Mouse (Mus musculus) forebrain, embryonic 15.5 days (tissue): ENCODE measurements around the gene Ccdc146. TPM values are rescaled to one million over a fixed set of nuclear protein-coding genes. Genes with fewer than 3 reads are reported as not detected.
"Not testable (repeated sequence)": the region's sequence is repeated elsewhere in the genome, so short reads cannot be mapped to it uniquely, and the experiment has no call there.

ENCODE experiments used
- ATAC-seq: fragments of 200-750 bp; cut with Nextera tagmentation; replicated peaks from 2 replicates; pipeline ENCODE4 v1.8.0; 2017; ENCODE audit warnings: mild to moderate bottlenecking, moderate TSS enrichment, moderate library complexity
- H3K27ac ChIP-seq: fragments of 300-500 bp; sonication (generic); replicated peaks from 2 replicates; pipeline ENCODE4 v1.5.1; 2015; ENCODE audit warnings: mild to moderate bottlenecking, inconsistent platforms
- H3K27me3 ChIP-seq: fragments of 300-500 bp; sonication (generic); 2 replicates; pipeline ENCODE4 v1.6.1; 2015; ENCODE audit warnings: inconsistent platforms
- H3K36me3 ChIP-seq: fragments of 300-500 bp; sonication (generic); 2 replicates; pipeline ENCODE4 v1.6.1; 2015; ENCODE audit warnings: mild to moderate bottlenecking, inconsistent platforms
- H3K4me1 ChIP-seq: fragments of 300-500 bp; sonication (generic); 2 replicates; pipeline ENCODE4 v1.6.1; 2015; ENCODE audit warnings: inconsistent platforms
- H3K4me2 ChIP-seq: fragments of 300-500 bp; sonication (generic); replicated peaks from 2 replicates; pipeline ENCODE4 v1.6.1; 2015; ENCODE audit warnings: mild to moderate bottlenecking, inconsistent platforms
- H3K4me3 ChIP-seq: fragments of 300-500 bp; sonication (generic); 2 replicates; pipeline ENCODE4 v1.5.1; 2015; ENCODE audit warnings: mild to moderate bottlenecking, inconsistent platforms
- H3K9ac ChIP-seq: fragments of 300-500 bp; sonication (generic); replicated peaks from 2 replicates; pipeline ENCODE4 v1.6.1; 2015; ENCODE audit warnings: mild to moderate bottlenecking, inconsistent platforms
- H3K9me3 ChIP-seq: fragments of 300-500 bp; sonication (generic); 2 replicates; pipeline ENCODE4 v1.6.1; 2016; ENCODE audit warnings: inconsistent platforms
- WGBS: fragments of 180-500 bp; shearing (Covaris S2); methylation state at CpG from one replicate; pipeline ENCODE4 v1.1.7; 2015; ENCODE audit warnings: mixed read lengths; 5-methylcytosine and 5-hydroxymethylcytosine counted together
- polyA plus RNA-seq: library from polyadenylated mRNA; unstranded; fragments of >200 nt; fragmentation: Nextera tagmentation; extraction: Ambion mirVana; gene quantifications from 2 replicates; pipeline ENCODE4 v1.2.1, GENCODE M21; 2015

Gene Ccdc146
- polyA plus RNA-seq, 1 experiment from 2014 or later, result 1.4 TPM

GRCm38 (mm10) chr5:21307165-21307564 is 117.3 kb downstream of the Ccdc146 start:
- Histone ChIP-seq H3K4me3 (no peak overlapping the region), H3K9me3 (no peaks in the 10 kb centered on the region)

DNA sequence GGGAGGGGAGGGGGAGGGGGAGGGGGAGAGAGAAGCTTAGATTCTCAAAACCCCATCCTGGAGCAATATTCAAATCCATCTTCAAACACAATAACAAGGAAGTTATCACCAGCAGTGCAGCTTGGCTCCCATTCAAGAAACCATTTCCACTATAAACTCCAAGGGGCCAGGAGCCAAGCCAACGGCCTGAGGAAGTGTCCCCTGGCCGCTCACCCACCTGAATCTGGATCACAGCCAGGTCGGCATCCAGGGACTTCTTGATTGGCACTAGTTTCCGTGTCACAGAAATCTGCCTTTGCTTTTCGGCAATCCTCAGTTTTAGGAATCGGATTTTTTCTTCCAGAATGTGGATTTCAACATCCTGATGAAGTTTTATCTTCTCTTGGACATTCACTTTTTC is 123.5 kb downstream of the Ccdc146 start:
- 0 out of 2 replicates have a peak, but pooled peaks cover 3% of the 10 kb centered on the region for H3K4me1 ChIP-seq
- no peak overlapping the region for H3K4me2 ChIP-seq
- H3K9ac ChIP-seq, result no peak overlapping the region
- H3K27ac ChIP-seq, result no peak overlapping the region
- H3K4me3 ChIP-seq, result no peak overlapping the region
- WGBS, result 62% methylated on average over 6 of the region's 6 CpGs
- ATAC-seq, result no peak
- no peaks in the 10 kb centered on the region for H3K27me3 ChIP-seq
- no peaks in the 10 kb centered on the region for H3K9me3 ChIP-seq
- H3K36me3 ChIP-seq, result no peaks in the 10 kb centered on the region

More at GRCm38 (mm10) chr5:21307165-21307564, 117.3 kb downstream of the Ccdc146 start:
- Histone ChIP-seq H3K27me3 (no peaks in the 10 kb centered on the region), H3K27ac (no peak overlapping the region), H3K9ac (no peak overlapping the region), H3K4me1 (no peaks in the 10 kb centered on the region), H3K36me3 (no peaks in the 10 kb centered on the region), H3K4me2 (no peak overlapping the region)
- ATAC-seq, result no peak
- WGBS, result 67% methylated on average over 5 of the region's 5 CpGs

DNA sequence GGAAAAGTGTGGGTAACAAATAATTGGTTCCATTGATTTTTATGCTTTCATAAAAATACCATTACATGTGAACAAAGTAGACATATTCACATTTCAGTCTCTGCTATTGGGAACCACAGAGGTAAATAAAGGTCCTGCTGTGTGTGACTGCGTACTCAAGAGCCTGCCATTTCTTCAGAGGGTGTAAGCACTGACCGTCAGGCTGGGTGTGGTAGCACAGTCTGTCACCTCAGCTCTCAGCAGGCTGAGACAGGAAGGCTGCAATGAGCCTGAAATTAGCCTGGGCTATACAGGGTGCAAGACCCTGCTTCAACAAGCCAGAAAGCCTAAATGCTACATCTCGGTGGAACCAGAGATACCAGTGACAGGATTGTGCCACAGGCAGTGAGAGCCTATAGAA is 124.4 kb downstream of the Ccdc146 start:
- H3K9ac ChIP-seq, result no peak overlapping the region
- no peak overlapping the region for H3K27ac ChIP-seq
- no peak for ATAC-seq
- H3K27me3 ChIP-seq, result no peaks in the 10 kb centered on the region
- H3K36me3 ChIP-seq, result no peaks in the 10 kb centered on the region
- no peaks in the 10 kb centered on the region for H3K9me3 ChIP-seq
- H3K4me3 ChIP-seq, result no peak overlapping the region
- 0 out of 2 replicates have a peak, but pooled peaks cover 3% of the 10 kb centered on the region for H3K4me1 ChIP-seq
- 90% methylated on average over 3 of the region's 3 CpGs for WGBS
- no peak overlapping the region for H3K4me2 ChIP-seq

GRCm38 (mm10) chr5:21299076-21299755 is 125.3 kb downstream of the Ccdc146 start:
- no peaks in the 10 kb centered on the region for H3K36me3 ChIP-seq
- H3K4me1 ChIP-seq, result 0 out of 2 replicates have a peak, but pooled peaks cover 3% of the 10 kb centered on the region
- no peaks in the 10 kb centered on the region for H3K27me3 ChIP-seq
- no peak overlapping the region for H3K9ac ChIP-seq
- no peaks in the 10 kb centered on the region for H3K9me3 ChIP-seq
- no peak overlapping the region for H3K4me2 ChIP-seq
- no peak overlapping the region for H3K4me3 ChIP-seq
- WGBS, result 66% methylated on average over 21 of the region's 21 CpGs
- ATAC-seq, result no peak
- H3K27ac ChIP-seq, result no peak overlapping the region

GRCm38 (mm10) chr5:21295683-21296082 is 128.8 kb downstream of the Ccdc146 start:
- H3K27ac ChIP-seq, result no peak overlapping the region
- H3K9ac ChIP-seq, result no peak overlapping the region
- H3K4me2 ChIP-seq, result no peak overlapping the region
- no peaks in the 10 kb centered on the region for H3K27me3 ChIP-seq
- 91% methylated on average over 8 of the region's 8 CpGs for WGBS
- 0 out of 2 replicates have a peak, but pooled peaks cover 3% of the 10 kb centered on the region for H3K4me1 ChIP-seq
- no peak overlapping the region for H3K4me3 ChIP-seq
- no peaks in the 10 kb centered on the region for H3K36me3 ChIP-seq
- no peak for ATAC-seq
- no peaks in the 10 kb centered on the region for H3K9me3 ChIP-seq

GRCm38 (mm10) chr5:21290594-21290993 is 133.9 kb downstream of the Ccdc146 start:
- no peak overlapping the region for H3K4me3 ChIP-seq
- WGBS, result 79% methylated on average over 8 of the region's 8 CpGs
- H3K9me3 ChIP-seq, result no peaks in the 10 kb centered on the region
- H3K4me2 ChIP-seq, result no peak overlapping the region
- no peaks in the 10 kb centered on the region for H3K27me3 ChIP-seq
- no peaks in the 10 kb centered on the region for H3K4me1 ChIP-seq
- no peak for ATAC-seq
- H3K36me3 ChIP-seq, result no peaks in the 10 kb centered on the region
- H3K27ac ChIP-seq, result no peak overlapping the region
- no peak overlapping the region for H3K9ac ChIP-seq

GRCm38 (mm10) chr5:21288658-21289435 is 135.6 kb downstream of the Ccdc146 start:
- Histone ChIP-seq H3K9me3 (no peaks in the 10 kb centered on the region), H3K27ac (no peak overlapping the region), H3K4me2 (no peak overlapping the region), H3K36me3 (no peaks in the 10 kb centered on the region), H3K9ac (no peak overlapping the region), H3K4me3 (no peak overlapping the region), H3K27me3 (no peaks in the 10 kb centered on the region), H3K4me1 (no peaks in the 10 kb centered on the region)
- no peak for ATAC-seq
- WGBS, result 87% methylated on average over 7 of the region's 7 CpGs

- no peaks in the 10 kb centered on the region for H3K27me3 ChIP-seq
- no peaks in the 10 kb centered on the region for H3K4me1 ChIP-seq
- no peak overlapping the region for H3K4me3 ChIP-seq
- WGBS, result 92% methylated on average over 12 of the region's 12 CpGs
- no peaks in the 10 kb centered on the region for H3K36me3 ChIP-seq
- H3K9me3 ChIP-seq, result no peaks in the 10 kb centered on the region
- H3K27ac ChIP-seq, result no peak overlapping the region
- H3K9ac ChIP-seq, result no peak overlapping the region
- no peak for ATAC-seq
- H3K4me2 ChIP-seq, result no peak overlapping the region
Observed at GRCm38 (mm10) chr5:21283356-21284062, 141.0 kb downstream of the Ccdc146 start.

- ATAC-seq, H3K27me3 ChIP-seq, H3K4me2 ChIP-seq, H3K4me3 ChIP-seq, H3K9ac ChIP-seq, H3K36me3 ChIP-seq, H3K4me1 ChIP-seq, H3K9me3 ChIP-seq, H3K27ac ChIP-seq: not testable (repeated sequence)
- 49% methylated on average over 2 of the region's 2 CpGs for WGBS
Observed at GRCm38 (mm10) chr5:21277685-21278084, 146.8 kb downstream of the Ccdc146 start.

GRCm38 (mm10) chr5:21271386-21272354 is 152.8 kb downstream of the Ccdc146 start:
- H3K27me3 ChIP-seq, result no peaks in the 10 kb centered on the region
- no peaks in the 10 kb centered on the region for H3K36me3 ChIP-seq
- no peak for ATAC-seq
- H3K4me2 ChIP-seq, result no peak overlapping the region
- WGBS, result 46% methylated on average over 9 of the region's 9 CpGs
- H3K4me3 ChIP-seq, result no peak overlapping the region
- no peaks in the 10 kb centered on the region for H3K4me1 ChIP-seq
- no peak overlapping the region for H3K9ac ChIP-seq
- H3K27ac ChIP-seq, result no peak overlapping the region
- no peaks in the 10 kb centered on the region for H3K9me3 ChIP-seq

GRCm38 (mm10) chr5:21270756-21271155 is 153.7 kb downstream of the Ccdc146 start:
- H3K36me3 ChIP-seq, result no peaks in the 10 kb centered on the region
- H3K9ac ChIP-seq, result no peak overlapping the region
- H3K27me3 ChIP-seq, result no peaks in the 10 kb centered on the region
- ATAC-seq, result no peak
- WGBS, result 45% methylated on average over 4 of the region's 4 CpGs
- H3K4me3 ChIP-seq, result no peak overlapping the region
- no peaks in the 10 kb centered on the region for H3K4me1 ChIP-seq
- no peaks in the 10 kb centered on the region for H3K9me3 ChIP-seq
- no peak overlapping the region for H3K27ac ChIP-seq
- no peak overlapping the region for H3K4me2 ChIP-seq
